Mouse (Mus musculus) C2C12 (cell line): ENCODE results near the gene Garnl3.

ENCODE experiments used
- CEBPB ChIP-seq: IDR thresholded peaks from one replicate; pipeline ENCODE4 v1.6.1; 2011; ENCODE audit warnings: low read depth, mild to moderate bottlenecking, control low read depth, moderate library complexity
- CTCF ChIP-seq: IDR thresholded peaks from one replicate; pipeline ENCODE4 v1.5.1; 2011; ENCODE audit not compliant: control insufficient read depth, insufficient read depth, insufficient read length
- FOSL1 ChIP-seq: IDR thresholded peaks from one replicate; pipeline ENCODE4 v1.8.0; 2011; ENCODE audit warnings: mild to moderate bottlenecking, low read length; ENCODE audit not compliant: poor library complexity, insufficient read depth, severe bottlenecking
- MAX ChIP-seq: IDR thresholded peaks from one replicate; pipeline ENCODE4 v1.6.1; 2011; ENCODE audit warnings: mild to moderate bottlenecking, control low read depth
- MYOD1 ChIP-seq: IDR thresholded peaks from one replicate; pipeline ENCODE4 v1.6.1; 2011; ENCODE audit warnings: low read depth; ENCODE audit not compliant: control insufficient read depth, insufficient read length
- MYOG ChIP-seq: IDR thresholded peaks from one replicate; pipeline ENCODE4 v1.6.1; 2011; ENCODE audit not compliant: control insufficient read depth, insufficient read length; ENCODE audit errors: extremely low read depth
- USF1 ChIP-seq: IDR thresholded peaks from one replicate; pipeline ENCODE4 v1.6.1; 2011; ENCODE audit warnings: low read depth, mild to moderate bottlenecking, control low read depth, moderate library complexity

DNA sequence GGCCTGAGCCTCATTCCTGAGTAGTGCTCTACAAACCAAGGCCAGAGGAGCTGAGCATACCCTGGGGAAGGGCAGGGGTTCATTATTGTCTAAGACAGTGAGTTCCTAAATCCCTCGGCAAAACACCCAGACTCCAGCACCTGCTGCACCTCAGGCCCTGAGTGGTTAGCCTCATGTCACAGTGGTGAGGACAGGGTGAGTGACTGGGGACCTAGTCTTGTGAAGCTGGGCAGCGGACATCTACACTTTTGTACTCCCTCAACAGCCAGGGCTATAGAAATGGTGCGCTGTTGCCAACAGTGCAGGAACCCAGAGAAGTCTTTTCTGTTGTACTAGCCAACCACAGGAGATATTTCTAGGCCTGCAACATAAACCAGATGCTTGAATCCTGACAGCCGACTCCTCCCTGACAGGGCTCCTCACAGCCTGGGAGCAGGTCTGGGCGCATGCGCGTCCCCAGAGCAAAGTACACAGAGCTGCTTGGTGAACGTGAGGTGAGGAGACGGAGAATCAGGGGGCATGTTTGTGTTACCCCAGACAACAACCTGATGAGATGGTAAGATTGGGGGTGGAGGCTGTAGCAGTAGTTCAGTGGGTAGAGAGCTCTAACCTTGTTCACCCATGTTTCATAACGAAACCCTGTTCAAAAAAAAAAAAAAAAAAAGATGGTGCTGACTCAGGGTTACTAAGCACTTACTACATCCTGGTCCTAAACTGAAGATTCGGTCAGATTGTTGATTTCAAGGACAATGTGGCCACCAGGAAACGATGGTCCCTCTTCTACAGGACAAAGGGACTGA lies 46.2 kb upstream of the Garnl3 start:
- no peak for TF ChIP-seq CTCF
- no peak for TF ChIP-seq MYOG
- no peak for TF ChIP-seq MAX
- no peak for TF ChIP-seq MYOD1
- no peak for TF ChIP-seq USF1
- no peak for TF ChIP-seq CEBPB
- TF ChIP-seq FOSL1: no peak
